Mouse (Mus musculus): Measurements from ENCODE around the gene Cbx5.

Cbx5 gene

GRCm38 (mm10) chr15:103173251-103173650, 66.4 kb downstream of the Cbx5 start:
- no peak for DNase-seq (ENCODE audit: low read depth, low spot score)

GRCm38 (mm10) chr15:103172537-103172936, 67.1 kb downstream of the Cbx5 start:
- no peak for DNase-seq (ENCODE audit: low read depth, low spot score)

- no peak for DNase-seq (ENCODE audit: low read depth, low spot score)
These were observed 68.3 kb downstream of the Cbx5 start for GRCm38 (mm10) chr15:103171276-103171675.

- DNase-seq (ENCODE audit: low read depth, low spot score) = no peak
These were observed 69.3 kb downstream of the Cbx5 start for GRCm38 (mm10) chr15:103170316-103170679.

GRCm38 (mm10) chr15:103169612-103170315, 69.9 kb downstream of the Cbx5 start:
- no peak for DNase-seq (ENCODE audit: low read depth, low spot score)

- no peak for DNase-seq (ENCODE audit: low read depth, low spot score)
These were observed 70.6 kb downstream of the Cbx5 start for GRCm38 (mm10) chr15:103168801-103169611.

- no peak for DNase-seq (ENCODE audit: low read depth, low spot score)
These were observed 71.8 kb downstream of the Cbx5 start for GRCm38 (mm10) chr15:103167786-103168185.

- no peak for DNase-seq (ENCODE audit: low read depth, low spot score)
These were observed 72.5 kb downstream of the Cbx5 start, which contains the start of gene Smug1 for GRCm38 (mm10) chr15:103167042-103167615. TSS of gene Smug1 (minus strand) at chr15:103167092.

- no peak for DNase-seq (ENCODE audit: low read depth, low spot score)
These were observed 73.7 kb downstream of the Cbx5 start for GRCm38 (mm10) chr15:103165924-103166323.

GRCm38 (mm10) chr15:103165379-103165778, 74.2 kb downstream of the Cbx5 start:
- DNase-seq (ENCODE audit: low read depth, low spot score) = peak; percentile 77

GRCm38 (mm10) chr15:103163182-103163919, 76.3 kb downstream of the Cbx5 start:
- DNase-seq (ENCODE audit: low read depth, low spot score) = peak; percentile 95

- no peak for DNase-seq (ENCODE audit: low read depth, low spot score)
These were observed 82.0 kb downstream of the Cbx5 start for GRCm38 (mm10) chr15:103157585-103157984.

GRCm38 (mm10) chr15:103156890-103157289, 82.7 kb downstream of the Cbx5 start:
- DNase-seq (ENCODE audit: low read depth, low spot score) = no peak

GRCm38 (mm10) chr15:103155366-103156321, 84.0 kb downstream of the Cbx5 start:
- no peak for DNase-seq (ENCODE audit: low read depth, low spot score)

- no peak for DNase-seq (ENCODE audit: low read depth, low spot score)
These were observed 86.6 kb downstream of the Cbx5 start for GRCm38 (mm10) chr15:103152890-103153610.

- no peak for DNase-seq (ENCODE audit: low read depth, low spot score)
These were observed 87.2 kb downstream of the Cbx5 start for GRCm38 (mm10) chr15:103152371-103152770.

- DNase-seq (ENCODE audit: low read depth, low spot score) = no peak
These were observed 91.8 kb downstream of the Cbx5 start for GRCm38 (mm10) chr15:103147779-103148178.

GRCm38 (mm10) chr15:103147422-103147690, 92.3 kb downstream of the Cbx5 start:
- DNase-seq (ENCODE audit: low read depth, low spot score) = no peak

- DNase-seq (ENCODE audit: low read depth, low spot score) = peak; percentile 40
These were observed 92.8 kb downstream of the Cbx5 start for GRCm38 (mm10) chr15:103146627-103147421.
